Mouse (Mus musculus) CH12.LX (cell line): ENCODE results near the gene Rpl41.

ENCODE experiments used
- CHD1 ChIP-seq: IDR thresholded peaks from 2 replicates; pipeline ENCODE4 v1.6.1; 2012; ENCODE audit warnings: low read depth, low read length, improper control_type of control experiment, inconsistent platforms
- CTCF ChIP-seq, 2 experiments: IDR thresholded peaks in 1 of 2; conservative IDR thresholded peaks in 1 of 2; 2 replicates each; pipeline ENCODE4 v1.5.1; 2011 to 2012; ENCODE audit warnings: low read depth in 2 of 2, low read length in 2 of 2, improper control_type of control experiment in 1 of 2, inconsistent platforms in 1 of 2, mild to moderate bottlenecking in 1 of 2, moderate library complexity in 1 of 2
- EP300 ChIP-seq: IDR thresholded peaks from 2 replicates; pipeline ENCODE4 v1.6.1; 2011; ENCODE audit warnings: low read length, improper control_type of control experiment
- GABPA ChIP-seq: IDR thresholded peaks from 2 replicates; pipeline ENCODE4 v1.6.1; 2012; ENCODE audit warnings: low read depth, low read length, improper control_type of control experiment, inconsistent platforms; ENCODE audit not compliant: insufficient replicate concordance
- NRF1 ChIP-seq: IDR thresholded peaks from 2 replicates; pipeline ENCODE4 v1.6.1; 2014; ENCODE audit warnings: low read depth, mild to moderate bottlenecking, inconsistent platforms, low read length, improper control_type of control experiment, moderate library complexity
- POLR2A ChIP-seq: IDR thresholded peaks from 2 replicates; pipeline ENCODE4 v1.6.1; 2011; ENCODE audit warnings: low read depth, mild to moderate bottlenecking, improper control_type of control experiment, low read length
- RCOR1 ChIP-seq: conservative IDR thresholded peaks from 2 replicates; pipeline ENCODE4 v1.6.1; 2012; ENCODE audit warnings: low read depth, mild to moderate bottlenecking, inconsistent platforms, low read length, improper control_type of control experiment
- TCF12 ChIP-seq: IDR thresholded peaks from 2 replicates; pipeline ENCODE4 v1.6.1; 2014; ENCODE audit warnings: low read depth, mild to moderate bottlenecking, inconsistent platforms, low read length, improper control_type of control experiment

- TF ChIP-seq EP300 = no peak
- peak; percentile 100 for TF ChIP-seq POLR2A
- peak; percentile 95 for TF ChIP-seq TCF12
- TF ChIP-seq CTCF (conservative IDR thresholded peaks at IDR 0.05 in 1 of 2, IDR thresholded peaks at IDR 0.05 in 1 of 2; ENCODE audit: low read depth in 2 of 2, low read length in 2 of 2) = no peak
- peak; percentile 73; the same call in 1 of the 2 replicates for TF ChIP-seq RCOR1
- peak; percentile 65; the same call in 1 of the 2 replicates for TF ChIP-seq GABPA
- no peak; the same call in 1 of the 2 replicates for TF ChIP-seq NRF1
- no peak for TF ChIP-seq CHD1
Observed at GRCm38 (mm10) chr10:128548947-128549681, at the start of gene Rpl41.
